Mouse (Mus musculus) adrenal gland, postnatal 14 days (tissue): Measurements from ENCODE around the gene Etv6. TPM values are rescaled to one million over a fixed set of nuclear protein-coding genes. Genes with fewer than 3 reads are reported as not detected.
A peak's percentile ranks its signal among the peaks of the same experiment; 100 is the strongest.

Source experiments
- DNase-seq: peaks from one replicate; pipeline ENCODE4 v3.0.0; 2021; ENCODE audit warnings: mixed read lengths
- total RNA-seq: library from RNA; stranded (reverse); gene quantifications from 2 replicates; pipeline ENCODE4 v1.2.3, GENCODE M21; 2021

The Etv6 gene
- total RNA-seq, 1 experiment from 2014 or later: 35.7 TPM

GRCm38 (mm10) chr6:134142700-134143099 is 107.2 kb downstream of the Etv6 start:
- no peak for DNase-seq

- DNase-seq: peak; percentile 46
Measured at GRCm38 (mm10) chr6:134143649-134144097, 108.2 kb downstream of the Etv6 start.

- no peak for DNase-seq
Measured at GRCm38 (mm10) chr6:134144231-134145130, 109.0 kb downstream of the Etv6 start.

GRCm38 (mm10) chr6:134147596-134148442 is 112.3 kb downstream of the Etv6 start:
- no peak for DNase-seq

- no peak for DNase-seq
Measured at GRCm38 (mm10) chr6:134148443-134148942, 113.0 kb downstream of the Etv6 start.

- no peak for DNase-seq
Measured at GRCm38 (mm10) chr6:134149606-134150005, 114.1 kb downstream of the Etv6 start.

GRCm38 (mm10) chr6:134151022-134151680 is 115.7 kb downstream of the Etv6 start:
- no peak for DNase-seq

- peak; percentile 31 for DNase-seq
Measured at GRCm38 (mm10) chr6:134151853-134152505, 116.5 kb downstream of the Etv6 start.

GRCm38 (mm10) chr6:134152539-134152938 is 117.0 kb downstream of the Etv6 start:
- DNase-seq: no peak

GRCm38 (mm10) chr6:134154746-134155145 is 119.2 kb downstream of the Etv6 start:
- no peak for DNase-seq

- DNase-seq: no peak
Measured at GRCm38 (mm10) chr6:134155900-134156623, 120.6 kb downstream of the Etv6 start.

- no peak for DNase-seq
Measured at GRCm38 (mm10) chr6:134157533-134158115, 122.1 kb downstream of the Etv6 start.

GRCm38 (mm10) chr6:134158201-134158600 is 122.7 kb downstream of the Etv6 start:
- no peak for DNase-seq

- DNase-seq: no peak
Measured at GRCm38 (mm10) chr6:134159672-134160071, 124.2 kb downstream of the Etv6 start.

GRCm38 (mm10) chr6:134161040-134161439 is 125.5 kb downstream of the Etv6 start:
- DNase-seq: no peak

- DNase-seq: no peak
Measured at GRCm38 (mm10) chr6:134163346-134163745, 127.8 kb downstream of the Etv6 start.

GRCm38 (mm10) chr6:134164356-134164755 is 128.9 kb downstream of the Etv6 start:
- DNase-seq: no peak

- no peak for DNase-seq
Measured at GRCm38 (mm10) chr6:134165012-134165411, 129.5 kb downstream of the Etv6 start.

- no peak for DNase-seq
Measured at GRCm38 (mm10) chr6:134167963-134168362, 132.5 kb downstream of the Etv6 start.

GRCm38 (mm10) chr6:134168799-134169198 is 133.3 kb downstream of the Etv6 start:
- DNase-seq: no peak

- no peak for DNase-seq
Measured at GRCm38 (mm10) chr6:134171235-134171634, 135.7 kb downstream of the Etv6 start.
